Mouse (Mus musculus) embryo, embryonic 11 days (tissue): ENCODE measurements around the gene 1700012B09Rik.

Experiments
- DNase-seq: peaks from one replicate; pipeline ENCODE4 v3.0.0-alpha.2; 2015

1700012B09Rik gene

GRCm38 (mm10) chr9:14728365-14728764, 42.5 kb downstream of the 1700012B09Rik start:
- DNase-seq: no peak

- DNase-seq: no peak
These were observed 44.2 kb downstream of the 1700012B09Rik start for GRCm38 (mm10) chr9:14726629-14727028.

- DNase-seq: no peak
These were observed 44.8 kb downstream of the 1700012B09Rik start for GRCm38 (mm10) chr9:14726005-14726404.

- no peak for DNase-seq
These were observed 45.9 kb downstream of the 1700012B09Rik start for GRCm38 (mm10) chr9:14724755-14725420.

GRCm38 (mm10) chr9:14721610-14722009, 49.2 kb downstream of the 1700012B09Rik start:
- no peak for DNase-seq

GRCm38 (mm10) chr9:14720384-14720783, 50.4 kb downstream of the 1700012B09Rik start:
- DNase-seq: no peak

- no peak for DNase-seq
These were observed 52.5 kb downstream of the 1700012B09Rik start for GRCm38 (mm10) chr9:14718332-14718691.

GRCm38 (mm10) chr9:14717689-14718331, 53.0 kb downstream of the 1700012B09Rik start:
- DNase-seq: no peak

GRCm38 (mm10) chr9:14715258-14715657, 55.6 kb downstream of the 1700012B09Rik start:
- DNase-seq: no peak

- no peak for DNase-seq
These were observed 59.9 kb downstream of the 1700012B09Rik start for GRCm38 (mm10) chr9:14710910-14711309.
